Mouse (Mus musculus): ENCODE results near the gene Gm12185. TPM values are rescaled to one million over a fixed set of nuclear protein-coding genes. Genes with fewer than 3 reads are reported as not detected.
"Not testable (repeated sequence)": the region's sequence is repeated elsewhere in the genome, so short reads cannot be mapped to it uniquely, and the experiment has no call there.

Gene Gm12185
- not detected in 2 replicates for polyA plus RNA-seq (2012; rRNA removed)

DNA sequence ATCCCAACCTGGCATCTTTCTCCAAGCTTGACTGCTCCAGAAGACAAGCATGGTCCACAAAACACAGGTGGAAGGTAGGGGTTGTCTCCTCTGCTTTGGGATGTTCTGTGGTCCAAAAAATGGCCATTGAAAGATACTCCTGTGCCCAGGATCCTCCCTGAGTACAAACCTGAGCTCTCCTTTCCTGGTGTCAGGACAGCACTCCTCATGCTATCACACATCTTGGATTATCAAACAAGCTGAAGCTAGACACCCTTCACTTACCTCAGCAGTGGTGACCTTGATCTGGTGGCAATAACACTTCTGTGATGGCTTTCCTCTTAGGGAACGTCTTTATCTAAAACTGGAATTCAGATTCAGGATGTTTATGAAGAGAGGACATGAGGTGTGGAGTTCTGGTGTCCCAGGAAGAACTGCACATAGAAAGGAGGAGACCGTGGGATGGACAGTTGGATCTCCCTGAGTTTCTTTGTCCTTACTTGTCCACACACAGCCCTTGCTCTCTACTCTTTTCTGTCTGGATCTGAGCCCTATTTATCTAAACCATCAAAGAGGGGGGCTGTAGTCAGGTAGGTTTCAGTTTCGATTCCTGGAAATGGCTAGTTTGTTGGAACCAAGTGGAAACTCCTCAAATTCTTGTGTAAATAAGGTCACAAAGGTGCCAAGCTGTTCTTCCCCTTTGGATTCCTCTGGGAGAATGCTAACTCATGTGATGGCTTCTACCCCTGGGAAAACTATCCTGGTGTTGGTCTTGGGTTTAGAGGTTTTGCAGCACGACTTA is at the start of gene Gm12185:
Gm12185 (minus strand) TSS at position 487 of the 781 bp plus-strand sequence.
- not testable (repeated sequence) for H3K4me1 ChIP-seq (ENCODE audit: control insufficient read depth, insufficient read depth, low read length); H3K4me3 ChIP-seq (ENCODE audit: control insufficient read depth, low read depth, low read length); H3K27me3 ChIP-seq (ENCODE audit: control insufficient read depth, insufficient read depth, low read length); H3K36me3 ChIP-seq (ENCODE audit: control insufficient read depth, insufficient read depth, low read length)
- H3K27ac ChIP-seq (ENCODE audit: control insufficient read depth, insufficient read depth, low read depth, low read length), result 0 out of 2 replicates have a peak within 1 kb of the TSS, but pooled peaks have one; percentile 29

DNA sequence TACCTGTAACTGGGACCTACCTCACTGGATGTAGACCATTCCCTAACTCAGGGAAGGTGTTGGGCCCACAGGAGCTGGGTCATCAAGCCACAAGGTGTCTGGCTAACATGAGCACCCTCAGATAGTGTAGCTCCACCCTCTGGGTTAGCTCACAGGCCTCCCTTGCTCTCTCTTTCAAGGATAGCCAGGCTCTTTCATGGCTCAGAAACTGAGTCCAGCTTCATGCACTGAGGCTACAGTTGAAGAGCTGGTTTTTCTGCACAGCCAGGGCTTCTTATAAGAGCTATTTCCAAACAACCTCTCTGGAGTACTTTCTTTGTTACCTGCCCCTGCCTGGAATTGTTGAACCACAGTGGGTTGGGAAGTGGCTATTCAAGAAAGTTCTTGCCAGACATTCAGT is 20.0 kb upstream of the Gm12185 start:
- H3K27me3 ChIP-seq (ENCODE audit: control insufficient read depth, insufficient read depth, low read length); H3K36me3 ChIP-seq (ENCODE audit: control insufficient read depth, insufficient read depth, low read length); H3K4me3 ChIP-seq (ENCODE audit: control insufficient read depth, low read depth, low read length); H3K27ac ChIP-seq (ENCODE audit: control insufficient read depth, insufficient read depth, low read depth, low read length); H3K4me1 ChIP-seq (ENCODE audit: control insufficient read depth, insufficient read depth, low read length): not testable (repeated sequence)

DNA sequence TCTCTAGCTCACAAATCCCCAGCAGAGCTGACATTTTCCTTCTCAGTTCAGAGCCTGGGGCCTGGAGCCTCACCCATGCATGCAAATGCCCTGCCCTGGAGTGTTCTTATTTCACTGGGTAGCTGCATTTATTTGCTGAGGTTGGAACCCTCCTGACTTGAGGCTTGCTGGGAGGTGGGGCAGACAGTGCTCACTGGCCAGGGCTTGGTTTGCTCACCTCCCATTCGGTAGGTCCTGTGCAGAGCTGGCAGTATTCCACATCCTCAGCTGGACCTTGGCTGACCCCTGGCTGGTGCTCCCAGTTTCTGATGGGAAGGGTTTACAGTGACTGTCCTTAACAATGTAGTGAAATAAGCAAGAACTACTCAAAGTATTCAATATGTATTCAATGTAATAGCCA is 14.8 kb upstream of the Gm12185 start:
- not testable (repeated sequence) for H3K4me3 ChIP-seq (ENCODE audit: control insufficient read depth, low read depth, low read length); H3K27ac ChIP-seq (ENCODE audit: control insufficient read depth, insufficient read depth, low read depth, low read length); H3K27me3 ChIP-seq (ENCODE audit: control insufficient read depth, insufficient read depth, low read length); H3K4me1 ChIP-seq (ENCODE audit: control insufficient read depth, insufficient read depth, low read length); H3K36me3 ChIP-seq (ENCODE audit: control insufficient read depth, insufficient read depth, low read length)

DNA sequence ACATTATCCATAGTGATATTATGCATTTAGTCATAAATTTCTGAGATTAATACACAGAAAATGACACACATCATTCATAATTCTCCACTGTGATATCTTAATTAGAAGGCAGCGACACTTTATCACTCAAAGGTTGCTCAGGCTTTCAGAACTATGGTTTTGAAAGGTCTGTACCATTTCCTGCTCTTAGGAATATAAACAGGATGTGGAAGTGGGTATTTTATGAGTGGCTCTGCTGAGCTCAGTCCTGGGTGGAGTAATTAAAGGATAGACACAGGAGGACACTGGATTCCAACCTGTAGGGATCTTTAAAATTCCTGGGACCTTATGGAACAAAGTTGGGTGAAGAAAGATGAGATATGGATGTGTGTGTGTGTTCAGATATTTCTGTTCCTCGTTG is 14.3 kb upstream of the Gm12185 start:
- H3K4me3 ChIP-seq (ENCODE audit: control insufficient read depth, low read depth, low read length); H3K27me3 ChIP-seq (ENCODE audit: control insufficient read depth, insufficient read depth, low read length); H3K4me1 ChIP-seq (ENCODE audit: control insufficient read depth, insufficient read depth, low read length); H3K27ac ChIP-seq (ENCODE audit: control insufficient read depth, insufficient read depth, low read depth, low read length); H3K36me3 ChIP-seq (ENCODE audit: control insufficient read depth, insufficient read depth, low read length): not testable (repeated sequence)

DNA sequence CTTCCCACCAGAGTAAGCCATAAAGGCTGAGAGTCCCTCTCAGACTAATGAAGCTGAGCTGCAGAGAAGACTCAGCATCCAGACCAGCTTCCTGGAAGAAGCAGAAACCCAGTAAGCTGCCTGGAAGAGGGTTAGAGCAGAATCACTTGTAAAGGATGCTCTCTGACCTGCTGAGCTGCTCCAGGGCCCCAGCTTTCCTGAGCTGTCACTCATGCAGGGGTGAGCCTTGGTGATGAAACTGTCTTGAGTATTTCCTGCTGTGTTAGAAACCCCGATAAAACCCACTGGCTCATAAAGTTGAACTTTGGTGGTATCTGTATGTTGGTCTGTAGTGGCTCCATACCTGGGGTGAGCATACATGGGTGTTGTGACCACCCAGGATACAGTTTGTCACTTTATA is 8.4 kb upstream of the Gm12185 start:
- H3K27ac ChIP-seq (ENCODE audit: control insufficient read depth, insufficient read depth, low read depth, low read length); H3K4me1 ChIP-seq (ENCODE audit: control insufficient read depth, insufficient read depth, low read length); H3K27me3 ChIP-seq (ENCODE audit: control insufficient read depth, insufficient read depth, low read length); H3K36me3 ChIP-seq (ENCODE audit: control insufficient read depth, insufficient read depth, low read length); H3K4me3 ChIP-seq (ENCODE audit: control insufficient read depth, low read depth, low read length): not testable (repeated sequence)

DNA sequence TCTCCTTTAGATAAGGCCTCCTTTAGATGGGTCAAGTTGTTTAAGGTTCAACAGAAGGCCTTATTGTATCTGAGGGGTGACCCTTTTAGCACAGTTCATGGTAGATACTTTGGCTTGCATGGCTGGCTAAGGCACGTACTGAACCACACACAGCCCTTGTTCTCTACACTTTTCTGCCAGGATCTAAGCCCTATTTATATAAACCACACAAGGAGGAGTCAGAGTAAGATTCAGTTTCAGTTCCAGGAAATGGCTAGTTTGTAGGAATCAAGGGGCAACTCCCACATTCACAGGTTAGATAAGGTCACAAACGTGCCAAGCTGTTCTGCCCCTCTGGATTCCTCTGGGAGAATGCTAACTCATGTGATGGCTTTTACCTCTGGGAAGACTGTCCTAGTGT is 2.0 kb upstream of the Gm12185 start, which contains the start of gene Tgtp1:
Tgtp1 (minus strand) TSS at position 155 of the 400 bp plus-strand sequence.
- not testable (repeated sequence) for H3K36me3 ChIP-seq (ENCODE audit: control insufficient read depth, insufficient read depth, low read length); H3K4me1 ChIP-seq (ENCODE audit: control insufficient read depth, insufficient read depth, low read length); H3K27me3 ChIP-seq (ENCODE audit: control insufficient read depth, insufficient read depth, low read length); H3K27ac ChIP-seq (ENCODE audit: control insufficient read depth, insufficient read depth, low read depth, low read length); H3K4me3 ChIP-seq (ENCODE audit: control insufficient read depth, low read depth, low read length)

DNA sequence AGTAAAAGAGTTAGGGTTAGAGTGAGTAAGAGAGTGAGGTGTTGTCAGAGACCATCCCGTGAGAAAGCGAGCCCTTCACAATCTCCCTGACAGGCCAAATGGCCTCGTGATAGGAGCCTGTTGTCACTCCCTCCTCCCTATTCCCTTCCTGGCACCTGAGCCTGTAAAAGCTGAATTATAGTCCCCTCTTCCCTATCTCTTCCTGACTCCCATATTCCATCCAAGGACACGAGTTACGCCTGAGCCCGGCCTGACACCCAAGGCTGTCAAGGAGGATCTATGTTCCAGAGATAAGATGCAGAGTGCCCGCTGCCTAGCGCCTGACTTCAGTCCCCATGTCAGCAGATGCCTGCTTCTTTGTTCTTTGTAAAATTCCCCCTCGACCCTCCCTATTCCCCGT is 1.3 kb upstream of the Gm12185 start:
- not testable (repeated sequence) for H3K27ac ChIP-seq (ENCODE audit: control insufficient read depth, insufficient read depth, low read depth, low read length); H3K4me3 ChIP-seq (ENCODE audit: control insufficient read depth, low read depth, low read length); H3K36me3 ChIP-seq (ENCODE audit: control insufficient read depth, insufficient read depth, low read length); H3K4me1 ChIP-seq (ENCODE audit: control insufficient read depth, insufficient read depth, low read length); H3K27me3 ChIP-seq (ENCODE audit: control insufficient read depth, insufficient read depth, low read length)

DNA sequence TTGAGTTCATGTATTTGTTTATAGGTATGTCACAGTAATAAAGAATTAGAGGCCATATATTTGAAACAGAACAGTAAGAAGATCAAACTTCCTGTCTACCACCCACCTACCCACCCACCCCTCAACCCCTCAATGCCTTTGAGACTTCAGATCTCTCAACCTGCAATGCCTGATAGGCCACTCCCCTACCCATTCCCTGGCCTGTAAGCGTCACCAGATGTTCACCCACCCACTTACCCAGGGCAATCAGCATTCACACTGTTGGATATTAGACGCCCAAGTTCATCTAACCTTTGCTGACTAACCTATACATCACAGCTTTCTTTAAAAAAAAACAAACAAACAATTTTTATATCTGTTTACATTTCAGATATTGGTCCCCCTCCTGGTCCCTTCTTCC is 2.0 kb downstream of the Gm12185 start:
- H3K4me3 ChIP-seq (ENCODE audit: control insufficient read depth, low read depth, low read length); H3K27ac ChIP-seq (ENCODE audit: control insufficient read depth, insufficient read depth, low read depth, low read length); H3K27me3 ChIP-seq (ENCODE audit: control insufficient read depth, insufficient read depth, low read length); H3K4me1 ChIP-seq (ENCODE audit: control insufficient read depth, insufficient read depth, low read length); H3K36me3 ChIP-seq (ENCODE audit: control insufficient read depth, insufficient read depth, low read length): not testable (repeated sequence)

DNA sequence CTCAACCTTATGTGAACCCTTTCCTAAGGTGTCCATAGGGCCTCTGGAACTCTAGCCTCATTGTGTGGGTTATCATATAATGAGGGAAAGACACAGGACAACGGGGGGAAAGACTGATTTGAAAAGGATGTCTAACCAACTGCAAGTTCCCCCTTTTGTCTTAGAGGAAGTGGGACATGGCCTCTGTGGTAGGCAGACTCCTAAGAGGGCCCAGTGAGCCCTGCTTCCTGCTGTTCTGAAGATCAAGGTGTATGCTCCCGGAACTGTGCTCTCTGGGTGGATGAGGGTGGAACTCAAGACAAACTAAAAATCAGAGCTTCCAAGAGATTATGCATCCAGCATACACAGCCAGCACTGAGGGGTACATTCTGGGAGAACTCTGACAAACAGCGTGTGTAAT is 3.8 kb downstream of the Gm12185 start:
- H3K36me3 ChIP-seq (ENCODE audit: control insufficient read depth, insufficient read depth, low read length); H3K4me3 ChIP-seq (ENCODE audit: control insufficient read depth, low read depth, low read length); H3K4me1 ChIP-seq (ENCODE audit: control insufficient read depth, insufficient read depth, low read length); H3K27ac ChIP-seq (ENCODE audit: control insufficient read depth, insufficient read depth, low read depth, low read length); H3K27me3 ChIP-seq (ENCODE audit: control insufficient read depth, insufficient read depth, low read length): not testable (repeated sequence)

DNA sequence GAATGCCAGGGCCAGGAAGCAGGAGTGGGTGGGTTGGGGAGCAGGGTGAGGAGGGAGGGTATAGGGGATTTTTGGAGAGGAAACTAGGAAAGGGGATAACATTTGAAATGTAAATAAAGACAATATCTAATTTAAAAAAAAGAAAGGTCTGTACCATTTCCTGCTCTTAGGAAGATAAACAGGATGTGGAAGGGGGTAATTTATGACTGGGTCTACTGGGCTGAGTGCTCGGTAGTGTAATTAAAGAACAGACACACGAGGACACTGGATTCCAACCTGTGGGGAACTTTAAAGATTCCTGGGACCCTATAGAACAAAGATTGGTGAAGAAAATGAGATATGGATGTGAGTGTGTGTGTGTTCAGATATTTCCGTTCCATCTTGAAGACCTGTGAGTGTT is 9.2 kb downstream of the Gm12185 start:
- H3K4me1 ChIP-seq (ENCODE audit: control insufficient read depth, insufficient read depth, low read length); H3K27me3 ChIP-seq (ENCODE audit: control insufficient read depth, insufficient read depth, low read length): not testable (repeated sequence)

DNA sequence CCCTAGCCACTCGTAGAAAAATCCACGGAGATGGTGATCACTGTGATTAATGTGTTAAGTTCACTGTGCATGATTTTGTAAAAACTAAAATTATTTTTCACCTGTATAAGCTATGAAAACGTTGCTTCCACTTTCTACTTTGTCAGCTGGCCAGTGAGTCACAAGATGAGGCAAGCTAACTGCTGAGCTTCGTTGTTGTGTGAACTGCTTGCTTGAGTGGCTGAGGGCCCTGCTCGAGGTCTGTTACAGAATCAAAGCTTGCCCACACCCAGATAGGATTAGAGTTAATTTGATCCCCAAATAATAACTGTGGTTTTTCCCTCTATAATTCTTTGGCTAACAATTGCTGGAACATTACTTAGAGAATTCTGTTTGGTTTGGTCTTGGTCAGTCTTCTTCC is 12.0 kb downstream of the Gm12185 start:
- H3K4me1 ChIP-seq (ENCODE audit: control insufficient read depth, insufficient read depth, low read length); H3K4me3 ChIP-seq (ENCODE audit: control insufficient read depth, low read depth, low read length); H3K27me3 ChIP-seq (ENCODE audit: control insufficient read depth, insufficient read depth, low read length); H3K36me3 ChIP-seq (ENCODE audit: control insufficient read depth, insufficient read depth, low read length); H3K27ac ChIP-seq (ENCODE audit: control insufficient read depth, insufficient read depth, low read depth, low read length): not testable (repeated sequence)

More for the DNA sequence above, 9.2 kb downstream of the Gm12185 start:
- H3K4me3 ChIP-seq (ENCODE audit: control insufficient read depth, low read depth, low read length); H3K36me3 ChIP-seq (ENCODE audit: control insufficient read depth, insufficient read depth, low read length); H3K27ac ChIP-seq (ENCODE audit: control insufficient read depth, insufficient read depth, low read depth, low read length): not testable (repeated sequence)

DNA sequence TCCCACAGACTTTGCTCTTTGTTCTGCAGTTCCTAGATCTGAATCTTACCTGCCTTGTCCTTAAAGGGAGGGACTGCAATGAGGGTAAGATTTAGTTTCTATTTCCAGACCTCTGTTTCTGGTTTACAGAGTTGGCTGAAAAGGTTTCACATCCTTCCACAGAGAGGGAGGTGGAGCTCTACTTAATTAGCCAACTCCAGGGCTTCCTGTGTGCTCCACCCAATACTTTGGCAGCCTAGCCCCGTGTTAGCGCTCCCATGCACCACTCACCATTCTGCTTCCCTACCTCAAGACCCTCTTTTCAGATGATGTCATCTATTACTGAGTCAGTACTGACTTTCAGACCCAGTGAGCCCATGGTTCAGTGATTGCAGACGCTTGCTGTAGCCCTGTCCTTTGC is 12.8 kb downstream of the Gm12185 start, which contains the start of gene 9930111J21Rik1:
9930111J21Rik1 (minus strand) TSS at position 148 of the 400 bp plus-strand sequence.
- H3K36me3 ChIP-seq (ENCODE audit: control insufficient read depth, insufficient read depth, low read length); H3K27ac ChIP-seq (ENCODE audit: control insufficient read depth, insufficient read depth, low read depth, low read length); H3K27me3 ChIP-seq (ENCODE audit: control insufficient read depth, insufficient read depth, low read length); H3K4me3 ChIP-seq (ENCODE audit: control insufficient read depth, low read depth, low read length); H3K4me1 ChIP-seq (ENCODE audit: control insufficient read depth, insufficient read depth, low read length): not testable (repeated sequence)

Data from testis, adult 2 months (tissue).